Mouse (Mus musculus) erythroblast, embryonic 14.5 days (primary cell): ENCODE measurements around the gene Mark4.

Source experiments
- GATA1 ChIP-seq: IDR thresholded peaks from 2 replicates; pipeline ENCODE4 v1.6.1; 2012; ENCODE audit warnings: low read length, inconsistent platforms, mixed read lengths
- TAL1 ChIP-seq: IDR thresholded peaks from 3 replicates; pipeline ENCODE4 v1.6.1; 2012; ENCODE audit warnings: low read length, inconsistent platforms, mixed read lengths

DNA sequence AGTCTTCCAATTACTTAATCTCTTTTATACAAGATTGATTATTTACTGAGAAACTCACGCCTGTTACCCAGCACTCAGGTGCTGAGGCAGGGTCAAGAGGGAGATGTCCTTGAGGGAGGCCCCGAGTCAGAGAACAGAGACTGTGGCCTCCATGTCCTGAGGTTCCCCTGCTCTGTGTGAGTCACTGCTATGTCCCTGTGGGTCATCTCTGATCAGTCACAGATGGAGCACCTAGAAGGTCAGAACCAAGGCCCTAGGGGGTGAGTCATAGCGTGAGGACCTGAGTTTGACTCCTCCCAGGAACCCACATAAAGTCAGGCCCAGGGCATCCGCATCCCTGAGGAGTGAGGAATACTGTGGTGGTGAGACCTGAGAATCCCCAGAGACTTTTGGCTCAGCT lies 43.0 kb upstream of the Mark4 start:
- no peak for TF ChIP-seq TAL1
- no peak for TF ChIP-seq GATA1
